Mouse (Mus musculus): Measurements from ENCODE around the gene Dclk1. TPM values are rescaled to one million over a fixed set of nuclear protein-coding genes. Genes with fewer than 3 reads are reported as not detected.

Dclk1 gene
- polyA plus RNA-seq, 1 experiment from 2014 or later: 140 TPM

DNA sequence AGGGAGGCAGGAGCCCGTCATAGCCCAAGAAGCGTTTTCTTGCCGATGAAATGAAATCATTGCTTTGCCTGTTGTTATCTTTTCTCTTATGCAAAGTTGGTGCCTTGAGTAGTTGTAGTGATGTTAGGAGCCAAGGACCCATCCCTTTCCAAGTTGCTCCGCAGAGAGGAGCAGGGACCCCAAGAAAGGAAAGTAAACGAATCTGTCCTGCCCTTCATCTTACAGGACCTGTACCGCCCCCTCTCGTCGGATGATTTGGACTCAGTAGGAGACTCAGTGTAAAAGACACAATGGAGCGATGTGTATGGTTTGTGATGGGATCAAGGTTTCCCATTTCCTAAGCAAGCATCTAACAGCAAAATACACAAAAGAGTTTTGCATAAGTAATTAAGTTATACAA is 224.2 kb downstream of the Dclk1 start:
- WGBS: 54% methylated on average over 9 of the region's 9 CpGs
- Histone ChIP-seq H3K36me3 (ENCODE audit: control insufficient read depth, insufficient read depth, low read length) (no peaks in the 10 kb centered on the region), H3K27me3 (replicated peaks; ENCODE audit: control insufficient read depth, insufficient read depth, low read length) (no peaks in the 10 kb centered on the region), H3K9me3 (replicated peaks; ENCODE audit: control insufficient read depth, low read length) (no peaks in the 10 kb centered on the region), H3K27ac (ENCODE audit: low read depth, low read length) (no peak overlapping the region), H3K9ac (ENCODE audit: low read length) (no peak overlapping the region), H3K4me2 (ENCODE audit: low read length) (no peak overlapping the region), H3K4me1 (ENCODE audit: control insufficient read depth, insufficient read depth, low read length) (peaks cover 11% of the 10 kb centered on the region), H3K4me3 (ENCODE audit: low read depth, low read length) (no peak overlapping the region)
- ATAC-seq (no peak), DNase-seq (ENCODE audit: low spot score) (peak; percentile 19)

DNA sequence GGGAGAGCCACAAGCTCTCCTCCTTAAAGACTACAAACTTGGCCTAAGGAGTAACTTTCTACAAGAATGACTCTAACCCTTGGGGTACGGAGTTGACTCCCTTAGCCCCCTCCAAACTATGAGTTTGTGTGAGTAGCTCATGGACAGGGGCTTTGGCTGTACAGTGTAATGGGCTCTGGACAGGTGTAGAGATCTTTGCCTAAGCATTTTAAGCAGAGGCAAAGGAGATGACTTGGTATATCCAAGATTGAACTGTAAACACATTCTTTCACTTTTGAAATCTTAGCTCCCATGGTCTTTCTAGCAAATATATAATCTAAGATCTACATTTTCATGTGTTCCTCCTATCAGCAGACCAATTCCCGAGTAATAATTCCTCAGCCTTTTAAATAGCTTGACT is 229.9 kb downstream of the Dclk1 start, which contains the start of gene Gm21954:
TSS of gene Gm21954 (minus strand) at position 101 of the 400 bp plus-strand sequence.
- no peak for ATAC-seq

DNA sequence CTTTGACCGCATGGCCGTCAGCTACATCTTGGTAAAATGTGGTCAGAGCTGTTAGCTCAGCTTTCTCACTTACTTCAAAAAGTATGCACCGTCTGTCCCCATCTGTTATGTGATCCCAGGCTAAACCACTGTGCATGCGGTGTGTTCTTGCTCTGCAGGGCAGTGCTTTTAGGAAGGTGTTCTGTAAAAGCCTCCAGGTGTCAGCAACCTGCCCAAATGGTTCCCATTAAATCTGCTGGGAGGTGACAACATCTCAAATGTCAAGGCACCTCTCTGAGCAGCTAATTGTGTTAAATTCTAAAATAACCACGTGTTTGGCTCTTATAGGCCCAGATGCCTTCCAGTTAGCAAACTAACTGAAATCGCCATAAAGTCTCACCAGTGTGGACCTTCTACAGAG is 231.0 kb downstream of the Dclk1 start:
- H3K36me3 ChIP-seq (ENCODE audit: control insufficient read depth, insufficient read depth, low read length): no peaks in the 10 kb centered on the region
- H3K27me3 ChIP-seq (replicated peaks; ENCODE audit: control insufficient read depth, insufficient read depth, low read length): no peaks in the 10 kb centered on the region
- H3K9ac ChIP-seq (ENCODE audit: low read length): no peak overlapping the region
- no peak for DNase-seq (ENCODE audit: low spot score)
- 60% methylated on average over 6 of the region's 6 CpGs for WGBS
- H3K9me3 ChIP-seq (replicated peaks; ENCODE audit: control insufficient read depth, low read length): no peaks in the 10 kb centered on the region
- no peak overlapping the region for H3K4me3 ChIP-seq (ENCODE audit: low read depth, low read length)
- ATAC-seq: 0 out of 2 replicates have a peak, but pooled peaks have one; percentile 46
- 0 out of 2 replicates have a peak, but pooled peaks cover 5% of the 10 kb centered on the region for H3K4me1 ChIP-seq (ENCODE audit: control insufficient read depth, insufficient read depth, low read length)
- H3K4me2 ChIP-seq (ENCODE audit: low read length): no peak overlapping the region
- H3K27ac ChIP-seq (ENCODE audit: low read depth, low read length): no peak overlapping the region

More for the DNA sequence above, 229.9 kb downstream of the Dclk1 start, which contains the start of gene Gm21954:
- 95% methylated on average over 2 of the region's 2 CpGs for WGBS
- H3K4me1 ChIP-seq (ENCODE audit: control insufficient read depth, insufficient read depth, low read length): 0 out of 2 replicates have a peak, but pooled peaks cover 5% of the 10 kb centered on the region
- no peak within 1 kb of the TSS for H3K27ac ChIP-seq (ENCODE audit: low read depth, low read length)
- DNase-seq (ENCODE audit: low spot score): no peak
- H3K36me3 ChIP-seq (ENCODE audit: control insufficient read depth, insufficient read depth, low read length): no peaks in the 10 kb centered on the region
- H3K9ac ChIP-seq (ENCODE audit: low read length): no peak within 1 kb of the TSS
- no peak within 1 kb of the TSS for H3K4me2 ChIP-seq (ENCODE audit: low read length)
- no peak within 1 kb of the TSS for H3K4me3 ChIP-seq (ENCODE audit: low read depth, low read length)
- H3K9me3 ChIP-seq (replicated peaks; ENCODE audit: control insufficient read depth, low read length): no peaks in the 10 kb centered on the region
- no peaks in the 10 kb centered on the region for H3K27me3 ChIP-seq (replicated peaks; ENCODE audit: control insufficient read depth, insufficient read depth, low read length)

DNA sequence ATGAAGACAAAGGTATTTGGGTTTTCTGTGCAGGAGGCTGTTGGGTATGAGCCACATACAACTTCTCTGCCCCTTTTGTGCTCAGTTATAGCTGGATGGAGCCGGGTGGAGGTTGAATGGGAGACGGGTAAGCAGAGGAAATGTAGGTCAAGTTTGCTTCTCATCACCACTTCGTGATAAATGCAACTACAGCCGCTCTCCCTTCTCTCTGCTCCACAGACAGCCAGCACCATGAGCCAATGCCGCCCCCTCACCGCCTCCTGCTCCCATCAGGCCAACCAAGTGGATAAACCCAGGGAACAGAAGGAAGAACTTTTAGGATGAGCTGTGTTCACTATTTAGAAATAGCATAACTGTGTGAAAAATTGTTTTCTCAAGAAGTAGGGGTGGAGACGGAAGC is 234.5 kb downstream of the Dclk1 start:
- no peak for DNase-seq (ENCODE audit: low spot score)
- WGBS: 92% methylated on average over 7 of the region's 7 CpGs

DNA sequence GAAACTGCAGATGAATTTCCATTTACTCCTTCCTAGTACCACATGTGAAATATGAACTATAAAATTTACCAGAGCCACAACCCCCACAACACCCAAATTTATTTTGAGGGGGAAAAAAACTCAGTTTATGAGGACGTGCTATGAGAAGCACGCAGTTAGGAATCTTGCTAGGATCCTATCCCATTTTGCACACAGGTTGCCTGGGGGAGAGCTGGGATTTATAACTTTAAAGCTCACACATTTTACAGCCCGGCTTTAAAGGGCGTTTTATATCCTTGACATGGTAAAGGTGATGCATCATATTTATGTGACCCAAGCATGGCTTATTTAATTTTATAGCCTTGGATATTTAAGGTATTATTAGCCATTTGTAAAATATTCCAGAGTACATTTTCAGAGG is 237.1 kb downstream of the Dclk1 start:
- Histone ChIP-seq H3K4me3 (ENCODE audit: low read depth, low read length) (no peak overlapping the region), H3K4me1 (ENCODE audit: control insufficient read depth, insufficient read depth, low read length) (no peaks in the 10 kb centered on the region), H3K9me3 (replicated peaks; ENCODE audit: control insufficient read depth, low read length) (no peaks in the 10 kb centered on the region), H3K27me3 (replicated peaks; ENCODE audit: control insufficient read depth, insufficient read depth, low read length) (no peaks in the 10 kb centered on the region), H3K36me3 (ENCODE audit: control insufficient read depth, insufficient read depth, low read length) (peaks cover 7% of the 10 kb centered on the region; the same call in 1 of the 2 replicates), H3K4me2 (ENCODE audit: low read length) (no peak overlapping the region), H3K27ac (ENCODE audit: low read depth, low read length) (no peak overlapping the region), H3K9ac (ENCODE audit: low read length) (no peak overlapping the region)
- ATAC-seq: no peak
- WGBS: 95% methylated on average over 4 of the region's 4 CpGs
- no peak for DNase-seq (ENCODE audit: low spot score)

More for the DNA sequence above, 234.5 kb downstream of the Dclk1 start:
- Histone ChIP-seq H3K4me3 (ENCODE audit: low read depth, low read length) (no peak overlapping the region), H3K4me2 (ENCODE audit: low read length) (no peak overlapping the region), H3K36me3 (ENCODE audit: control insufficient read depth, insufficient read depth, low read length) (peaks cover 6% of the 10 kb centered on the region; the same call in 1 of the 2 replicates), H3K4me1 (ENCODE audit: control insufficient read depth, insufficient read depth, low read length) (0 out of 2 replicates have a peak, but pooled peaks cover 5% of the 10 kb centered on the region), H3K9me3 (replicated peaks; ENCODE audit: control insufficient read depth, low read length) (no peaks in the 10 kb centered on the region), H3K9ac (ENCODE audit: low read length) (no peak overlapping the region), H3K27ac (ENCODE audit: low read depth, low read length) (no peak overlapping the region), H3K27me3 (replicated peaks; ENCODE audit: control insufficient read depth, insufficient read depth, low read length) (no peaks in the 10 kb centered on the region)
- no peak for ATAC-seq

DNA sequence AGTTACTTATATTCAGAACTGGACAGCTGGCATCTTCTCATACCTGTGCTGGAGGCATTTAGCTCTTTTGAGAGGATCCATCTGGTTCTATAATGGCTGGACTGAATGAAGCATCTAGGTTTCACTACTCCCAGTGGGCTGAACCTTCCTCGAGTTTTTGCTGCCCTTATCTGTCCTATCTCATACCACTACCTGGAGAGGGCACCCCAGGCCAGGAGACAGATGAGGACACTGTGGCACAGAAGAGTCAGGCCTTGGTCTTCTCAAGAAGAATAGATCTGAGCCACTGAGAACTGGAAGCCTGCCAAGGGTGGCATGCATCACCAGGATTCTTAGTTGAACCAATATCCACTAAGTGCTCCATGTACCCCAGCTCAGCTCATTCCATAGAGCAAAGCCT is 239.0 kb downstream of the Dclk1 start:
- no peaks in the 10 kb centered on the region for H3K4me1 ChIP-seq (ENCODE audit: control insufficient read depth, insufficient read depth, low read length)
- H3K4me3 ChIP-seq (ENCODE audit: low read depth, low read length): no peak overlapping the region
- no peak overlapping the region for H3K4me2 ChIP-seq (ENCODE audit: low read length)
- ATAC-seq (no peak), DNase-seq (ENCODE audit: low spot score) (no peak)
- no peaks in the 10 kb centered on the region for H3K27me3 ChIP-seq (replicated peaks; ENCODE audit: control insufficient read depth, insufficient read depth, low read length)
- H3K36me3 ChIP-seq (ENCODE audit: control insufficient read depth, insufficient read depth, low read length): peaks cover 17% of the 10 kb centered on the region
- H3K9ac ChIP-seq (ENCODE audit: low read length): no peak overlapping the region
- no peak overlapping the region for H3K27ac ChIP-seq (ENCODE audit: low read depth, low read length)
- no peaks in the 10 kb centered on the region for H3K9me3 ChIP-seq (replicated peaks; ENCODE audit: control insufficient read depth, low read length)
- 74% methylated on average over 1 of the region's 1 CpGs for WGBS

DNA sequence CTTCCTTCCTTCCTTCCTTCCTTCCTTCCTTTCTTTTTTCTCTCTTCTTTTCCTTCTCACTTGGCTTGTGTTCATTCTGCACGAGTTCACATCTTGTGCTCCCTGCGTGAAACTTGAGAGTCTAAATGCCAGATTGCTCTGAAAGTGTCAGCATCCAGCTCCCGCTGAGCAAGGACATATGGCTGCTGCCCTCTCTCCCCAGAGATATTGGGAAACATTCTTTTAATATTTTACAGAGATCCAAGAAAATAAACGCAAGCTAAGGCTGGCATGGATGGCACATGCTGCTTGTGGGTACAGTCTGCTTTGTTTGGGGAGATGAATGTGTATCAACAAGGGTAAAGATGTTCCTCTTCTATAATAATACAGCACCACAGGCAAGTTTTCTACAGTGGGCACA is 241.2 kb downstream of the Dclk1 start:
- no peak overlapping the region for H3K4me2 ChIP-seq (ENCODE audit: low read length)
- no peak overlapping the region for H3K27ac ChIP-seq (ENCODE audit: low read depth, low read length)
- H3K36me3 ChIP-seq (ENCODE audit: control insufficient read depth, insufficient read depth, low read length): peaks cover 30% of the 10 kb centered on the region
- ATAC-seq (no peak), DNase-seq (ENCODE audit: low spot score) (peak; percentile 12)
- H3K9me3 ChIP-seq (replicated peaks; ENCODE audit: control insufficient read depth, low read length): no peaks in the 10 kb centered on the region
- H3K27me3 ChIP-seq (replicated peaks; ENCODE audit: control insufficient read depth, insufficient read depth, low read length): no peaks in the 10 kb centered on the region
- H3K4me1 ChIP-seq (ENCODE audit: control insufficient read depth, insufficient read depth, low read length): no peaks in the 10 kb centered on the region
- 50% methylated on average over 4 of the region's 4 CpGs for WGBS
- H3K4me3 ChIP-seq (ENCODE audit: low read depth, low read length): no peak overlapping the region
- H3K9ac ChIP-seq (ENCODE audit: low read length): no peak overlapping the region

DNA sequence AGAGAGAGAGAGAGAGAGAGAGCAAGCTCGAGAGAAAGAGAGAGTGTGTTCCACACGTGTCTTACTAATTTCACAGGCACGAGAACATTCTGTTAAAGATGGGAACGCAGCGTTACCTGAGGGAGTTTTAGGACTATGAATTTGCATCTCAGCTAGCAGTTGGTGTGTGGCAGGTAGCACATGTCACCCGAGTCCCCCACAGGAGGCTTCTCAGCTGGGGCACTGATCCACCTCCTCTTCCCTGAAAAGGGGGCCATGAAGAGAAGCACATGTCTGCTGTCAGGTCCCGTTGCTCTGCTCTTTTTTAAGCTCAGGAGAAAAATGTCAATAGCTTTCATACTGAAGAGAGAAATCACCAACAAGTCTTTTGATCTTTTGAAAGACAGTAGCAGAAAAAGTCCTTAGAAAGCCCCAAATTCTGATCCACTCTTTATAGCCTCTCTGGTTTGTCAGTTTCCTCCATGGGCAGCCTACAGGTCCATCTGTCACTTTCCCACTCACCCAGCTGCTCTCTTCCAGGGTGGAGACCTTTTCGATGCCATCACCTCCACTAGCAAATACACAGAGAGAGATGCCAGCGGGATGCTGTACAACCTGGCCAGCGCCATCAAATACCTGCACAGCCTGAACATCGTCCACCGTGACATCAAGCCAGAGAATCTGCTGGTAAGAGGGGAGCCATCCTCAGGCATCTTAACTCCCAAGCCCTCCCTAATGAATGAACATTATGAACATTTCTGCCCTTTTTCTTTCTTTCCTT is 247.2 kb downstream of the Dclk1 start:
- no peak for DNase-seq (ENCODE audit: low spot score)
- Histone ChIP-seq H3K4me1 (ENCODE audit: control insufficient read depth, insufficient read depth, low read length) (no peaks in the 10 kb centered on the region), H3K4me3 (ENCODE audit: low read depth, low read length) (no peak overlapping the region), H3K27ac (ENCODE audit: low read depth, low read length) (no peak overlapping the region), H3K27me3 (replicated peaks; ENCODE audit: control insufficient read depth, insufficient read depth, low read length) (no peaks in the 10 kb centered on the region), H3K4me2 (ENCODE audit: low read length) (no peak overlapping the region), H3K36me3 (ENCODE audit: control insufficient read depth, insufficient read depth, low read length) (peaks cover 59% of the 10 kb centered on the region), H3K9me3 (replicated peaks; ENCODE audit: control insufficient read depth, low read length) (no peaks in the 10 kb centered on the region), H3K9ac (ENCODE audit: low read length) (no peak overlapping the region)
- 84% methylated on average over 12 of the region's 12 CpGs for WGBS
- no peak for ATAC-seq

DNA sequence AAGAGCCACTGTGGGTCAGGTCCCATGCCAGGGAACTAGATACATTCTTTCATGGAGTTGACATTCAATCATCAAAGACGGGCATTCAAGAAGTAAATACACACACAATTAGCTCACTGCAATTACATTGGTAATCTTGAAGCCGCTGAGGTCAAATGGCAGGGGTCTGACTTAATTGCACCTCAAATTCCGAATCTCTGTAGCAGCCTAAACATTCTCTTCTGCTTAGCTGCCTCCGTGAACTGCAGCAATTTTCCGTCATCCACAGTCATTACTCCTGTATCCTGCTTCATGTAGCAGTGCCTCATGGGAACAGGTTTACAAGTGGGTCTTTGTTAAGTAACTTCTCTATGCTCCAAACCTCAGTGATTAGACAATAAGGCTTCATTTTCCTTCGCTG is 249.9 kb downstream of the Dclk1 start:
- Histone ChIP-seq H3K27ac (ENCODE audit: low read depth, low read length) (no peak overlapping the region), H3K36me3 (ENCODE audit: control insufficient read depth, insufficient read depth, low read length) (peaks cover 43% of the 10 kb centered on the region)
- 11% methylated on average over 6 of the region's 6 CpGs for WGBS

More for the DNA sequence above, 249.9 kb downstream of the Dclk1 start:
- Histone ChIP-seq H3K4me1 (ENCODE audit: control insufficient read depth, insufficient read depth, low read length) (no peaks in the 10 kb centered on the region), H3K4me2 (ENCODE audit: low read length) (no peak overlapping the region), H3K9me3 (replicated peaks; ENCODE audit: control insufficient read depth, low read length) (no peaks in the 10 kb centered on the region), H3K9ac (ENCODE audit: low read length) (no peak overlapping the region), H3K27me3 (replicated peaks; ENCODE audit: control insufficient read depth, insufficient read depth, low read length) (no peaks in the 10 kb centered on the region), H3K4me3 (ENCODE audit: low read depth, low read length) (no peak overlapping the region)
- ATAC-seq (no peak), DNase-seq (ENCODE audit: low spot score) (peak; percentile 12)

All from forebrain, embryonic 14.5 days (tissue).